Mouse (Mus musculus): Measurements from ENCODE around the gene Gm10490.

Gene Gm10490

DNA sequence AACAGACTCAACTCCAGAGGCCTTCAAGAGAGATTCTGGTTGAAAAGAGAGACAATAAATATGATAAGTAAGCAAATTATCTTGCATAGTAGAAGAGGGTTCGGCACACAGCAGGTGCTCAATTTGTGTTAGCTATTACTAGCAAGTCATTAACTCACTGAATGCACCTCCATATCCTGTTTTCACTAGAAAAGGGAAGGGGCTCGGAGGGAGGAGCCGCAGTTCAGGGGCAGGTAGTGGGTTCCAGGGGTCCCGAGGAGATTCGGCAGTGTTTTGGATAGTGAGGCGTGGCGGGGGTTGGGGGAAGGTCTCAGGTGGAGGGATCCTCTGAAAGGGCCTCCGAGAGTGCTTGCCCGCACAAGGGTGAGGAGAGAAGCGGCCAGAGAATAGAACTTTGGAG, 17.8 kb downstream of the Gm10490 start:
- DNase-seq, result no peak

DNA sequence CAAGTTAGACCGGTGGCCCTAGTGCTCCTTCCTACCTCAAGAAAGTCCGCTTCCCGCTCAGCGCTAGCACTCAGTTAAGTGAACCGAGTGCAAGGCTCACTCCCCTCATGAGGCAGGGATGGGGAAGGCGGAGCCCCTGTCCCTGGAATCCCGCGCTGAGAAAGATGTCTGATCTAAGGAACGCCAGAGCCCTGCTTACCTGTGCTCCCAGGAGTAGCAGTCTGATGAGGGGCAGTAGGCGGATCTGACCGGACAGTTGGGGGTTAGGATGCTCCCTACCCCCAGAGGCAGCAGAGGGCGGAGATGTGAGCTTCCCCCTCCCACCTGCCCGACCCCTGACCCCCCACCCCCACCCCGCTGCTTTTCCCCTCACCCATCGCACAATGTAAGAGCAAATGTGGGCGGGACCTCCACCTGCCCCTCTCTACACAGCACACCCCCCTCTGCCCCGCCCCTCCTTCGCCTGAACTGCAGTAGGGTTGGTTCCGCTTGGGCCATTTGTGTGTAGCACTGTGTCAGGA, 19.0 kb downstream of the Gm10490 start, which contains the start of gene Eras:
Gene Eras, minus strand, starts transcription at position 338 of the 521 bp plus-strand sequence.
- no peak for DNase-seq

DNA sequence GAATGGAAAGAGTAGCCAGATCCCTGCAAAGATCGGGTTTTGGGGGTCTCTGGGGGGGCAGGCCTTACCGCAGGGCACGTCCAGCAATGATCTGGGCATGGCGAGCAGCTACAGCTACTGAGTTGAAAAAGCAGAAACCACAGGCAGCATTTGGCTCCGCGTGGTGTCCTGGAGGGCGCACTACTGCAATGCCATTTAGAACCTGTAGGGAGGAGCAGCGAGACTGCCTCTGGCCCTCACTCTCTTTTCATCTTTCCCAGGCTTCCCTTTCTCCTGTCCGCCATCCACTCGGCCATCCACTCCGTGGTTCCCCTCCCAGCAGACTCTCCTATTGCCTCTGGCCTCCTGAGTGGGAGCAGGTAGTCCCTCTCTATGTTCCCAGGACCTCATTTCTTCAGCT, 27.5 kb downstream of the Gm10490 start:
- DNase-seq, result no peak

DNA sequence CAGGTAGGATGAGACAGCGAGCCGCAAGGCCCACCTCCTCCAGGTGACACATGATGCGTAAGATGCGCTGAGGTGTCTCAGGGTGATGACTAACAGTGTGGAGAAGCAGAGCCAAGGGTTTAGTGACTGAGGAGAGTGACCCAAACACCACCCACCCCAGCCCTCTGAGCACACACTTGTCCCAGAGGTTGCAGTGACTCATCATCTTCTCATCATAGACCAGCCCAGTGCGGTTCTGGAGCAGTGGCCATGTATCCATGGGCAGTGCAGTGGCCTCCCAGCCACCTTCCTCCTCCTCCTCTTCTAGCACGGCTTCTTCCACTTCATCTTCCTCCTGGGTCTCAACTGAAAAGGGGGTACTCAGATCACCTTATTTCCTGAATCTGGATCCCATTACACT, 28.3 kb downstream of the Gm10490 start:
- no peak for DNase-seq

GRCm38 (mm10) chrX:7945618-7946017, 36.3 kb downstream of the Gm10490 start:
- DNase-seq, result no peak

DNA sequence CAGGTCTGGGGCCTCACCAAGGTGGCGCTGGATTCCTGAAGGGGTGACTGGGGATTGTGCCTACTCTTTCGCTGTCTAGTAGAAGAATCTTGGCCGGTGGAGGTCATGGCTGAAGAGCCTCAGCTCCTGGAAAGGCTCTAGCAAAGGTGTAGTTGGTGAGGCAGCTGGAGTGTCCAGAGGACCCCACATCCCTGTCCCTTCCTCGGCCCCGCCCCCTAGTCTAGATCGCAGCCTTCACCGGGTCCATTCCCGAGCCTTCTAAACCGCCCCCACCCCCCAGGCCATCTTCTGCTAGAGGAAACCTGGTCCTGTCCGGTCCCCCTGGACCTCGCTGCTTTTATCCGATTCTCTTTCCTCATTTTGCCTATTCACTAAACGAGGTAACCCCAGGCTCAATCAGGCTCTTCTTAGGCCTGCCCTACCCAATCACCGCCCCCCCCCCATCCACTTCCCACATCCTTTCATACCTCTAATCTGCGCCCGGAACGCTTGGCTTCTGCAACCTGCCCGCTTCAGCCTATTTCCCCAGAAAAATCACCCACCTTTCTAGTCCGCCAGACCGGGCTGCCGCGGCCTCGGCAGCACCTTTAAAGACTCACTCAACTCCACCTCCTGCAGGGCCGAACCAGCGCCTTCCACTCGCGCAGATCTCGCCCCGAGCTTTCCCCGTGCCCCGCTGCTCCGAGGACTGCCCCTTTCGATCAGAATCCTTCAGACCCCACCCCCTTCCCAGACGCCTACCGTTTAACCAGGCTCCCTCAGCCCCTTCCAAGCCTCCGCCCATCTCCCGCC, 38.0 kb downstream of the Gm10490 start, which contains the start of gene Hdac6:
Gene Hdac6, minus strand, starts transcription at position 782 of the 792 bp plus-strand sequence.
- DNase-seq, result no peak

DNA sequence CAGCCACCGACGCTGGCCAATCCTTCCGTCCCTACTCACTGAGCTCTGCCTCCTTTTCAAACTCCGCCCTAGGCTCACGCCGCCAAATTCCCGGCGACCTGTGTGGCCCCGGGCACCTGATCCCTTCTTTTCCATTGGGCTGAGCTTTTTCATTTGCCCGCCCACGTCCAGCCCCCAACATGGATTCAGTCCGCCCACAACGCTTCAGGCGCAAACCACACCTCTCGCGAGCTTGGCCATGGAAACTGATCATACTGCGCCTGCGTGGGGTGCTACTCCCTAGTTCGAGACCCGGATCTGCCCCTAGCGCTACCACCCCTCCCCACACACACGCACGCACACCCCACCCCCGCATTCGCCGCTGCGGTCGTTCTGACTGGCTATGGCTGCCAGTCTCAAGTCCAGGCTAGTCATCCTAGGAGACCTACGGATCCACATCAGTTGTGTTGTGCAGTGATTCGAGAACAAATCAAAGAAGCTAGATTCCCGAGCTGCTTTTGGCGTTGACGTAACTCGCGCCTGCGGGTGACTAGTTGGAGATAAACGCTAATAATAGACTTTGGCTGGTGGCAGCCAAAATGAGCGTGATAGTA, 38.7 kb downstream of the Gm10490 start:
- DNase-seq, result peak; percentile 84 to 88

DNA sequence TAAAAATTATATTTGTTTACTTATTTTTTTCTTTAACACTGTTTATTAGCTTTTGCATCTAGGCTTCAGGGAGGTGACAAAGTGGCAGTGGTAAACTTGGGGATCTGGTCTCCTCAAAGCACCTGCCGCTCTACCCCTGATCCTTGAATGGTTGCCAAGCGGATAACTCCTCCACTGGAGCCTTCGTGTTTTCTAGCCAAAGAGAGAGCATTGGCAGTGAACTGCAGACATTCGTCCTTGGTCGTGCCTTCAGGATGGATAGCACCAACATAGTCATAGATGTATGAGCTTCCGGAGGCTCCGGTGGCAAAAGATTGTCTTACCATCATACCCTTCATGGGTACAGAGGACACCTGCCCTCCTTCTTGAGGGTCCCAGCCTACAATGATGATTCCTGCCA, 40.7 kb downstream of the Gm10490 start:
- no peak for DNase-seq

GRCm38 (mm10) chrX:7958868-7959267, 49.5 kb downstream of the Gm10490 start:
- no peak for DNase-seq
